In the genomic region with DNA sequence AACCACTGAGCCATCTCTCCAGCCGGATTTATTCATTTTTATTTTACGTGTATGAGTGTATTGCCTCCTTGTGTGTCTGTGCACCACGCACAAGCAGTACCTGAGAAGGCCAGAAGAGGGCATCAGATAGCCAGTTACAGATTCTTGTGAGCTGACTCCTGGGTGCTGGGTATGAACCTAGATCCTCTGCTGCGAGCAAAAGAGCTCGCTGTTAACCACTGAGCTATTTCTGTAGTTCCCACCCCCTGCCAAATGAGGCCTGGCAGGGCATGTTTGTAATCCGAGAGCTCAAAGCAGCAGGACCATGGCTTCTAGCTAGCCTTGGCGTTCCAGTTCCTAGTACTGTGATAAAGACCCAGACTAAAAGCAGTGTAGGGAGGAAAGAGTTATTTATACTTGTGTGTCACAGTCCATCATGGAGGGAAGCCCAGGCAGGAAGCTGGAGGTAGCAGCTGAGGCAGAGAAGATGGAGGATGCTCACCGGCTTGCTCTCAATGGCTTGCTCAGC, we compare ENCODE assay signal across 8 mouse cellular contexts. TPM values are rescaled to one million over a fixed set of nuclear protein-coding genes. Genes with fewer than 3 reads are reported as not detected.
A peak's percentile ranks its signal among the peaks of the same experiment; 100 is the strongest.
DNase-seq lines count a peak whose midpoint lies in the region; ATAC-seq lines count a peak whose summit lies in the region.

No protein-coding gene starts in this region.

- no peaks in the 10 kb centered on the region for H3K9me3 ChIP-seq in intestine, embryonic 16.5 days (ENCODE audit: control insufficient read depth, low read length)

- 15% methylated on average over 8 of the region's 8 CpGs for WGBS in intestine, embryonic 16.5 days

- no peak overlapping the region for H3K4me2 ChIP-seq in intestine, embryonic 16.5 days (ENCODE audit: low read depth, low read length)

- no peaks in the 10 kb centered on the region for H3K36me3 ChIP-seq in intestine, embryonic 16.5 days (ENCODE audit: control insufficient read depth, insufficient read depth, low read length)

- no peak overlapping the region for H3K4me3 ChIP-seq in intestine, embryonic 16.5 days (ENCODE audit: low read length)

- intact Hi-C loops in left cerebral cortex, postnatal 36 days (cut with DNase I), result loop anchor here (2.0 kb wide), 1 partner anchor 92 kb away; no protein-coding TSS in a partner anchor

- DNase-seq in ovary, postnatal 14 days (ENCODE audit: low spot score), result peak; percentile 85
- no peak for DNase-seq in ovary, postnatal 10 days (ENCODE audit: low spot score)
- DNase-seq in embryo, embryonic 11 days, result peak; percentile 81
- peak; percentile 88 for DNase-seq in gastrocnemius, postnatal 25 days
- DNase-seq in left cerebral cortex, postnatal 36 days (ENCODE audit: low spot score in 2 of 2), result peak; percentile 81 to 82
- peak; percentile 92 for DNase-seq in mesoderm, embryonic 11.5 days (ENCODE audit: low read depth, low spot score)
- DNase-seq in spleen, adult 12 weeks (ENCODE audit: low spot score), result peak; percentile 82

- H3K27me3 ChIP-seq in intestine, embryonic 16.5 days (replicated peaks; ENCODE audit: control insufficient read depth, insufficient read depth, low read length), result no peaks in the 10 kb centered on the region

- 0 out of 2 replicates have a peak, but pooled peaks cover 2% of the 10 kb centered on the region for H3K4me1 ChIP-seq in intestine, embryonic 16.5 days (ENCODE audit: control insufficient read depth, insufficient read depth, low read length)

- ATAC-seq in intestine, embryonic 16.5 days, result peak; percentile 50

- peak overlapping the region; percentile 28; the same call in 1 of the 2 replicates for H3K9ac ChIP-seq in intestine, embryonic 16.5 days (ENCODE audit: low read depth, low read length)

- 0 out of 2 replicates have a peak overlapping the region, but pooled peaks have one; percentile 10 for H3K27ac ChIP-seq in intestine, embryonic 16.5 days (ENCODE audit: low read length)

RNA-seq across cellular contexts. Expression of gene Scyl1, which starts 16.0 kb away (rescaled TPM):
- 10 to 100 TPM; 62.2 to 62.8 TPM for total RNA-seq in gastrocnemius, postnatal 25 days (2021)
- polyA plus RNA-seq in intestine, embryonic 16.5 days (2015; fragmentation: Nextera tagmentation; extraction: Ambion mirVana), result 58.9 and 64.3 TPM in 2 replicates
- 10 to 100 TPM; 90.5 to 98.8 TPM for total RNA-seq in left cerebral cortex, postnatal 36 days (2021)

RNA-seq across cellular contexts. Expression of gene Ltbp3, which starts 46.5 kb away (rescaled TPM):
- 10 to 100 TPM; 45.7 to 49.6 TPM for total RNA-seq in gastrocnemius, postnatal 25 days (2021)
- polyA plus RNA-seq in intestine, embryonic 16.5 days (2015; fragmentation: Nextera tagmentation; extraction: Ambion mirVana), result 14.0 and 20.8 TPM in 2 replicates
- 10 to 100 TPM; 25.1 to 40.3 TPM for total RNA-seq in left cerebral cortex, postnatal 36 days (2021)

RNA-seq across cellular contexts. Expression of gene Fam89b, which starts 57.7 kb away (rescaled TPM):
- total RNA-seq in gastrocnemius, postnatal 25 days (2021), result 10 to 100 TPM; 24.7 to 24.9 TPM
- polyA plus RNA-seq in intestine, embryonic 16.5 days (2015; fragmentation: Nextera tagmentation; extraction: Ambion mirVana), result 56.6 and 57.8 TPM in 2 replicates
- 10 to 100 TPM; 26.8 to 28.7 TPM for total RNA-seq in left cerebral cortex, postnatal 36 days (2021)
